Mouse (Mus musculus) testis, adult 2 months (tissue): ENCODE results near the gene Ercc1.

Experiments used
- CTCF ChIP-seq: fragments of 200-500 bp; IDR thresholded peaks from 2 replicates; pipeline ENCODE4 v1.5.1; 2012; ENCODE audit warnings: low read depth, mild to moderate bottlenecking, inconsistent platforms, low read length, moderate library complexity; ENCODE audit not compliant: control insufficient read depth, insufficient read depth, insufficient replicate concordance
- POLR2A ChIP-seq: fragments of 200-500 bp; IDR thresholded peaks from 2 replicates; pipeline ENCODE4 v1.6.1; 2012; ENCODE audit warnings: low read depth, mild to moderate bottlenecking, inconsistent platforms, low read length, moderate library complexity; ENCODE audit not compliant: control insufficient read depth

GRCm38 (mm10) chr7:19356311-19356710 lies 11.7 kb downstream of the Ercc1 start:
- TF ChIP-seq POLR2A (no peak), CTCF (no peak)
